Mouse (Mus musculus) hindbrain, embryonic 13.5 days (tissue): ENCODE measurements around the gene Usp38. TPM values are rescaled to one million over a fixed set of nuclear protein-coding genes. Genes with fewer than 3 reads are reported as not detected.

Source experiments
- ATAC-seq: fragments of 200-750 bp; cut with Nextera tagmentation; 2 replicates; pipeline ENCODE4 v1.8.0; 2017; ENCODE audit warnings: moderate TSS enrichment; ENCODE audit not compliant: low FRiP score
- H3K27ac ChIP-seq: fragments of 300-500 bp; sonication (generic); 2 replicates; pipeline ENCODE4 v1.5.1; 2015; ENCODE audit warnings: inconsistent platforms, mild to moderate bottlenecking, moderate library complexity
- H3K27me3 ChIP-seq: fragments of 300-500 bp; sonication (generic); 2 replicates; pipeline ENCODE4 v1.6.1; 2015; ENCODE audit warnings: mild to moderate bottlenecking, inconsistent platforms
- H3K36me3 ChIP-seq: fragments of 300-500 bp; sonication (generic); 2 replicates; pipeline ENCODE4 v1.6.1; 2015; ENCODE audit warnings: mild to moderate bottlenecking, inconsistent platforms
- H3K4me1 ChIP-seq: fragments of 300-500 bp; sonication (generic); replicated peaks from 2 replicates; pipeline ENCODE4 v1.6.1; 2015; ENCODE audit warnings: inconsistent platforms
- H3K4me2 ChIP-seq: fragments of 300-500 bp; sonication (generic); 2 replicates; pipeline ENCODE4 v1.6.1; 2015; ENCODE audit warnings: inconsistent platforms, mild to moderate bottlenecking, moderate library complexity
- H3K4me3 ChIP-seq: fragments of 300-500 bp; sonication (generic); 2 replicates; pipeline ENCODE4 v1.5.1; 2015; ENCODE audit warnings: mild to moderate bottlenecking, inconsistent platforms
- H3K9ac ChIP-seq: fragments of 300-500 bp; sonication (generic); 2 replicates; pipeline ENCODE4 v1.6.1; 2015; ENCODE audit warnings: mild to moderate bottlenecking, inconsistent platforms
- H3K9me3 ChIP-seq: fragments of 300-500 bp; sonication (generic); 2 replicates; pipeline ENCODE4 v1.6.1; 2016; ENCODE audit warnings: inconsistent platforms
- WGBS: fragments of 180-500 bp; shearing (Covaris S2); methylation state at CpG from one replicate; pipeline ENCODE4 v1.1.7; 2015; 5-methylcytosine and 5-hydroxymethylcytosine counted together
- polyA plus RNA-seq: library from polyadenylated mRNA; unstranded; fragments of >200 nt; fragmentation: Nextera tagmentation; extraction: Ambion mirVana; gene quantifications from 2 replicates; pipeline ENCODE4 v1.2.1, GENCODE M21; 2015

Usp38 gene
- polyA plus RNA-seq, 1 experiment from 2014 or later: 20.3 TPM

- Histone ChIP-seq H3K27ac (no peak overlapping the region), H3K9me3 (no peaks in the 10 kb centered on the region), H3K27me3 (no peaks in the 10 kb centered on the region), H3K4me1 (no peaks in the 10 kb centered on the region), H3K9ac (no peak overlapping the region), H3K4me2 (no peak overlapping the region), H3K4me3 (no peak overlapping the region), H3K36me3 (peaks cover 76% of the 10 kb centered on the region)
- 51% methylated on average over 3 of the region's 3 CpGs for WGBS
- peak; percentile 63; the same call in 1 of the 2 replicates for ATAC-seq
Observed at GRCm38 (mm10) chr8:80991937-80992336, 22.8 kb downstream of the Usp38 start.

- peak; percentile 59 for ATAC-seq
- H3K36me3 ChIP-seq: peaks cover 60% of the 10 kb centered on the region
- no peaks in the 10 kb centered on the region for H3K27me3 ChIP-seq
- 69% methylated on average over 4 of the region's 4 CpGs for WGBS
- H3K27ac ChIP-seq: no peak overlapping the region
- no peak overlapping the region for H3K4me3 ChIP-seq
- H3K9me3 ChIP-seq: no peaks in the 10 kb centered on the region
- 0 out of 2 replicates have a peak, but pooled peaks cover 4% of the 10 kb centered on the region for H3K4me1 ChIP-seq
- H3K9ac ChIP-seq: no peak overlapping the region
- H3K4me2 ChIP-seq: no peak overlapping the region
Observed at GRCm38 (mm10) chr8:80982829-80983228, 31.9 kb downstream of the Usp38 start.

- no peak for ATAC-seq
- 72% methylated on average over 9 of the region's 9 CpGs for WGBS
- H3K36me3 ChIP-seq: peaks cover 51% of the 10 kb centered on the region
- H3K27me3 ChIP-seq: no peaks in the 10 kb centered on the region
- H3K4me3 ChIP-seq: no peak overlapping the region
- H3K4me2 ChIP-seq: no peak overlapping the region
- no peak overlapping the region for H3K27ac ChIP-seq
- no peak overlapping the region for H3K9ac ChIP-seq
- no peaks in the 10 kb centered on the region for H3K9me3 ChIP-seq
- H3K4me1 ChIP-seq: 0 out of 2 replicates have a peak, but pooled peaks cover 4% of the 10 kb centered on the region
Observed at GRCm38 (mm10) chr8:80981696-80982095, 33.0 kb downstream of the Usp38 start.

GRCm38 (mm10) chr8:80980063-80980462, 34.7 kb downstream of the Usp38 start:
- Histone ChIP-seq H3K27ac (no peak overlapping the region), H3K4me3 (no peak overlapping the region), H3K27me3 (no peaks in the 10 kb centered on the region), H3K36me3 (peaks cover 35% of the 10 kb centered on the region), H3K9ac (no peak overlapping the region), H3K4me2 (no peak overlapping the region), H3K9me3 (no peaks in the 10 kb centered on the region), H3K4me1 (0 out of 2 replicates have a peak, but pooled peaks cover 4% of the 10 kb centered on the region)
- WGBS: 89% methylated on average over 4 of the region's 4 CpGs
- ATAC-seq: no peak

GRCm38 (mm10) chr8:80977231-80977630, 37.5 kb downstream of the Usp38 start:
- H3K27me3 ChIP-seq: no peaks in the 10 kb centered on the region
- WGBS: 85% methylated on average over 1 of the region's 1 CpGs
- no peak overlapping the region for H3K4me3 ChIP-seq
- no peak overlapping the region for H3K9ac ChIP-seq
- no peaks in the 10 kb centered on the region for H3K9me3 ChIP-seq
- no peak overlapping the region for H3K27ac ChIP-seq
- ATAC-seq: no peak
- H3K4me1 ChIP-seq: 0 out of 2 replicates have a peak, but pooled peaks cover under 1% of the 10 kb centered on the region
- H3K36me3 ChIP-seq: peaks cover 22% of the 10 kb centered on the region
- H3K4me2 ChIP-seq: no peak overlapping the region

GRCm38 (mm10) chr8:80971150-80971549, 43.6 kb downstream of the Usp38 start:
- no peak for ATAC-seq
- Histone ChIP-seq H3K27ac (no peak overlapping the region), H3K4me2 (no peak overlapping the region), H3K9me3 (no peaks in the 10 kb centered on the region), H3K4me1 (no peaks in the 10 kb centered on the region), H3K36me3 (no peaks in the 10 kb centered on the region), H3K9ac (no peak overlapping the region), H3K4me3 (no peak overlapping the region), H3K27me3 (no peaks in the 10 kb centered on the region)
- WGBS: 89% methylated on average over 9 of the region's 9 CpGs

GRCm38 (mm10) chr8:80970000-80970685, 44.6 kb downstream of the Usp38 start:
- ATAC-seq: no peak

GRCm38 (mm10) chr8:80969423-80969822, 45.3 kb downstream of the Usp38 start:
- ATAC-seq: no peak
- Histone ChIP-seq H3K4me1 (no peaks in the 10 kb centered on the region), H3K9me3 (no peaks in the 10 kb centered on the region), H3K27ac (no peak overlapping the region), H3K9ac (no peak overlapping the region), H3K36me3 (no peaks in the 10 kb centered on the region), H3K4me3 (no peak overlapping the region), H3K4me2 (no peak overlapping the region), H3K27me3 (no peaks in the 10 kb centered on the region)
- WGBS: 90% methylated on average over 5 of the region's 5 CpGs

More at GRCm38 (mm10) chr8:80970000-80970685, 44.6 kb downstream of the Usp38 start:
- H3K4me2 ChIP-seq: no peak overlapping the region
- H3K27me3 ChIP-seq: no peaks in the 10 kb centered on the region
- no peak overlapping the region for H3K4me3 ChIP-seq
- no peak overlapping the region for H3K9ac ChIP-seq
- 87% methylated on average over 11 of the region's 11 CpGs for WGBS
- no peaks in the 10 kb centered on the region for H3K36me3 ChIP-seq
- no peak overlapping the region for H3K27ac ChIP-seq
- H3K4me1 ChIP-seq: no peaks in the 10 kb centered on the region
- no peaks in the 10 kb centered on the region for H3K9me3 ChIP-seq

- Histone ChIP-seq H3K27me3 (no peaks in the 10 kb centered on the region), H3K4me1 (no peaks in the 10 kb centered on the region), H3K9ac (no peak overlapping the region), H3K27ac (no peak overlapping the region), H3K4me2 (no peak overlapping the region), H3K9me3 (no peaks in the 10 kb centered on the region), H3K4me3 (no peak overlapping the region), H3K36me3 (no peaks in the 10 kb centered on the region)
- ATAC-seq: no peak
- WGBS: 94% methylated on average over 3 of the region's 3 CpGs
Observed at GRCm38 (mm10) chr8:80963095-80963494, 51.6 kb downstream of the Usp38 start.

GRCm38 (mm10) chr8:80962592-80962983, 52.1 kb downstream of the Usp38 start:
- no peaks in the 10 kb centered on the region for H3K9me3 ChIP-seq
- no peak overlapping the region for H3K9ac ChIP-seq
- no peak for ATAC-seq
- no peak overlapping the region for H3K4me3 ChIP-seq
- H3K4me1 ChIP-seq: no peaks in the 10 kb centered on the region
- no peak overlapping the region for H3K4me2 ChIP-seq
- 97% methylated on average over 5 of the region's 5 CpGs for WGBS
- H3K27me3 ChIP-seq: no peaks in the 10 kb centered on the region
- H3K27ac ChIP-seq: no peak overlapping the region
- no peaks in the 10 kb centered on the region for H3K36me3 ChIP-seq

- H3K27me3 ChIP-seq: no peaks in the 10 kb centered on the region
- WGBS: 80% methylated on average over 7 of the region's 7 CpGs
- no peaks in the 10 kb centered on the region for H3K36me3 ChIP-seq
Observed at GRCm38 (mm10) chr8:80961937-80962591, 52.7 kb downstream of the Usp38 start.

GRCm38 (mm10) chr8:80961070-80961609, 53.6 kb downstream of the Usp38 start:
- ATAC-seq: no peak
- H3K27ac ChIP-seq: no peak overlapping the region
- WGBS: 81% methylated on average over 4 of the region's 4 CpGs
- H3K36me3 ChIP-seq: no peaks in the 10 kb centered on the region
- no peak overlapping the region for H3K4me2 ChIP-seq
- no peaks in the 10 kb centered on the region for H3K27me3 ChIP-seq
- H3K4me3 ChIP-seq: no peak overlapping the region
- no peak overlapping the region for H3K9ac ChIP-seq
- no peaks in the 10 kb centered on the region for H3K4me1 ChIP-seq
- H3K9me3 ChIP-seq: peaks cover 2% of the 10 kb centered on the region; the same call in 1 of the 2 replicates

More at GRCm38 (mm10) chr8:80961937-80962591, 52.7 kb downstream of the Usp38 start:
- no peaks in the 10 kb centered on the region for H3K9me3 ChIP-seq
- H3K27ac ChIP-seq: no peak overlapping the region
- no peaks in the 10 kb centered on the region for H3K4me1 ChIP-seq
- H3K4me2 ChIP-seq: no peak overlapping the region
- no peak overlapping the region for H3K9ac ChIP-seq
- ATAC-seq: no peak
- H3K4me3 ChIP-seq: no peak overlapping the region
